Mouse (Mus musculus): ENCODE measurements around the gene Pik3r1. TPM values are rescaled to one million over a fixed set of nuclear protein-coding genes. Genes with fewer than 3 reads are reported as not detected.

Gene Pik3r1
- total RNA-seq, 2 experiments from 2014 or later = 41.3 to 52.1 TPM

GRCm38 (mm10) chr13:101680083-101680482 is 87.9 kb downstream of the Pik3r1 start:
- intact Hi-C loops (cut with DNase I) = no loop called here
- no peak for TF ChIP-seq CTCF (IDR thresholded peaks at IDR 0.05)
- DNase-seq = no peak
- Histone ChIP-seq H3K4me3 (no peak overlapping the region), H3K27ac (no peak overlapping the region)

- no peak for DNase-seq
- TF ChIP-seq CTCF (IDR thresholded peaks at IDR 0.05) = no peak
- no peak overlapping the region for H3K27ac ChIP-seq
- H3K4me3 ChIP-seq = no peak overlapping the region
- intact Hi-C loops (cut with DNase I) = no loop called here
Observed at GRCm38 (mm10) chr13:101678984-101679383, 89.0 kb downstream of the Pik3r1 start.

- intact Hi-C loops (cut with DNase I) = no loop called here
- no peak for DNase-seq
- no peak for TF ChIP-seq CTCF (IDR thresholded peaks at IDR 0.05)
- no peak overlapping the region for H3K4me3 ChIP-seq
- no peak overlapping the region for H3K27ac ChIP-seq
Observed at GRCm38 (mm10) chr13:101678036-101678435, 90.0 kb downstream of the Pik3r1 start.

GRCm38 (mm10) chr13:101673876-101674275 is 94.1 kb downstream of the Pik3r1 start:
- DNase-seq = no peak
- no peak overlapping the region for H3K4me3 ChIP-seq
- no peak for TF ChIP-seq CTCF (IDR thresholded peaks at IDR 0.05)
- intact Hi-C loops (cut with DNase I) = no loop called here
- no peak overlapping the region for H3K27ac ChIP-seq

GRCm38 (mm10) chr13:101668859-101669258 is 99.2 kb downstream of the Pik3r1 start:
- H3K4me3 ChIP-seq = no peak overlapping the region
- DNase-seq = no peak

GRCm38 (mm10) chr13:101664010-101664409 is 104.0 kb downstream of the Pik3r1 start:
- TF ChIP-seq CTCF (IDR thresholded peaks at IDR 0.05) = no peak
- DNase-seq = no peak
- H3K27ac ChIP-seq = no peak overlapping the region
- intact Hi-C loops (cut with DNase I) = no loop called here
- no peak overlapping the region for H3K4me3 ChIP-seq

More at GRCm38 (mm10) chr13:101668859-101669258, 99.2 kb downstream of the Pik3r1 start:
- TF ChIP-seq CTCF (IDR thresholded peaks at IDR 0.05) = no peak
- no peak overlapping the region for H3K27ac ChIP-seq
- intact Hi-C loops (cut with DNase I) = no loop called here

GRCm38 (mm10) chr13:101662900-101663299 is 105.1 kb downstream of the Pik3r1 start:
- Histone ChIP-seq H3K27ac (no peak overlapping the region), H3K4me3 (no peak overlapping the region)
- TF ChIP-seq CTCF (IDR thresholded peaks at IDR 0.05) = no peak
- DNase-seq = no peak
- intact Hi-C loops (cut with DNase I) = no loop called here

GRCm38 (mm10) chr13:101661567-101661966 is 106.5 kb downstream of the Pik3r1 start:
- TF ChIP-seq CTCF (IDR thresholded peaks at IDR 0.05) = no peak
- intact Hi-C loops (cut with DNase I) = no loop called here
- DNase-seq = no peak

GRCm38 (mm10) chr13:101660187-101660586 is 107.8 kb downstream of the Pik3r1 start:
- intact Hi-C loops (cut with DNase I) = no loop called here
- Histone ChIP-seq H3K4me3 (no peak overlapping the region), H3K27ac (no peak overlapping the region)
- DNase-seq = no peak
- TF ChIP-seq CTCF (IDR thresholded peaks at IDR 0.05) = no peak

More at GRCm38 (mm10) chr13:101661567-101661966, 106.5 kb downstream of the Pik3r1 start:
- Histone ChIP-seq H3K4me3 (no peak overlapping the region), H3K27ac (no peak overlapping the region)

- no peak overlapping the region for H3K4me3 ChIP-seq
- no peak for TF ChIP-seq CTCF (IDR thresholded peaks at IDR 0.05)
- DNase-seq = no peak
- intact Hi-C loops (cut with DNase I) = no loop called here
- no peak overlapping the region for H3K27ac ChIP-seq
Observed at GRCm38 (mm10) chr13:101652131-101652530, 115.9 kb downstream of the Pik3r1 start.

- no peak for TF ChIP-seq CTCF (IDR thresholded peaks at IDR 0.05)
- DNase-seq = no peak
- Histone ChIP-seq H3K27ac (no peak overlapping the region), H3K4me3 (no peak overlapping the region)
- intact Hi-C loops (cut with DNase I) = no loop called here
Observed at GRCm38 (mm10) chr13:101641632-101642031, 126.4 kb downstream of the Pik3r1 start.

- no peak for TF ChIP-seq CTCF (IDR thresholded peaks at IDR 0.05)
- no peak for DNase-seq
- Histone ChIP-seq H3K4me3 (no peak overlapping the region), H3K27ac (no peak overlapping the region)
- intact Hi-C loops (cut with DNase I) = no loop called here
Observed at GRCm38 (mm10) chr13:101635837-101636236, 132.2 kb downstream of the Pik3r1 start.

- DNase-seq = no peak
- Histone ChIP-seq H3K27ac (no peak overlapping the region), H3K4me3 (no peak overlapping the region)
- TF ChIP-seq CTCF (IDR thresholded peaks at IDR 0.05) = no peak
- intact Hi-C loops (cut with DNase I) = no loop called here
Observed at GRCm38 (mm10) chr13:101634420-101634819, 133.6 kb downstream of the Pik3r1 start.

- no peak for DNase-seq
- H3K27ac ChIP-seq = no peak overlapping the region
- no peak for TF ChIP-seq CTCF (IDR thresholded peaks at IDR 0.05)
- no peak overlapping the region for H3K4me3 ChIP-seq
- intact Hi-C loops (cut with DNase I) = no loop called here
Observed at GRCm38 (mm10) chr13:101633620-101634019, 134.4 kb downstream of the Pik3r1 start.
